Mouse (Mus musculus): ENCODE data around the gene Ppp1r15a.
"Not testable (repeated sequence)": the region's sequence is repeated elsewhere in the genome, so short reads cannot be mapped to it uniquely, and the experiment has no call there.

Ppp1r15a gene

GRCm38 (mm10) chr7:45480310-45480709 is 45.8 kb downstream of the Ppp1r15a start:
- not testable (repeated sequence) for DNase-seq

- DNase-seq: no peak
These were observed 47.3 kb downstream of the Ppp1r15a start for GRCm38 (mm10) chr7:45478774-45479173.

GRCm38 (mm10) chr7:45477003-45477402 is 49.1 kb downstream of the Ppp1r15a start:
- no peak for DNase-seq

GRCm38 (mm10) chr7:45476453-45476852 is 49.6 kb downstream of the Ppp1r15a start:
- DNase-seq: no peak

GRCm38 (mm10) chr7:45475291-45475969 is 50.6 kb downstream of the Ppp1r15a start:
- no peak for DNase-seq

Measured in layer of hippocampus, adult 9-11 months (tissue).